Mouse (Mus musculus) myocyte (in vitro differentiated cells): ENCODE measurements around the gene Rere. TPM values are rescaled to one million over a fixed set of nuclear protein-coding genes. Genes with fewer than 3 reads are reported as not detected.

ENCODE experiments used
- H3K27me3 ChIP-seq: one replicate; pipeline ENCODE4 v1.6.1; 2011; ENCODE audit not compliant: control insufficient read depth, insufficient read depth, insufficient read length
- H3K36me3 ChIP-seq: one replicate; pipeline ENCODE4 v1.6.1; 2011; ENCODE audit not compliant: control insufficient read depth, insufficient read depth
- H3K4me2 ChIP-seq: one replicate; pipeline ENCODE4 v1.6.1; 2011; ENCODE audit warnings: low read depth, control low read depth
- H3K4me3 ChIP-seq: one replicate; pipeline ENCODE4 v1.5.1; 2011; ENCODE audit warnings: mild to moderate bottlenecking, control low read depth, moderate library complexity
- H3K79me2 ChIP-seq: one replicate; pipeline ENCODE4 v1.6.1; 2011; ENCODE audit not compliant: control insufficient read depth, insufficient read depth
- H3ac ChIP-seq: one replicate; pipeline ENCODE4 v1.6.1; 2011; ENCODE audit not compliant: control insufficient read depth, insufficient read length
- CEBPB ChIP-seq: IDR thresholded peaks from 2 replicates; pipeline ENCODE4 v1.6.1; 2011; ENCODE audit warnings: mild to moderate bottlenecking, moderate library complexity; ENCODE audit not compliant: poor library complexity, insufficient read depth, severe bottlenecking
- E2F4 ChIP-seq: IDR thresholded peaks from one replicate; pipeline ENCODE4 v1.6.1; 2011; ENCODE audit warnings: mild to moderate bottlenecking, control low read depth, moderate library complexity; ENCODE audit not compliant: insufficient read depth
- MAX ChIP-seq: IDR thresholded peaks from one replicate; pipeline ENCODE4 v1.6.1; 2011; ENCODE audit warnings: low read depth, mild to moderate bottlenecking, control low read depth
- MYOD1 ChIP-seq, 3 experiments: IDR thresholded peaks; one replicate each; pipeline ENCODE4 v1.6.1; 2011; ENCODE audit warnings: control low read depth in 2 of 3, low read depth in 2 of 3, mild to moderate bottlenecking in 2 of 3, moderate library complexity in 1 of 3; ENCODE audit not compliant: insufficient read length in 2 of 3, control insufficient read depth in 1 of 3
- MYOG ChIP-seq, 3 experiments: IDR thresholded peaks; one replicate each; pipeline ENCODE4 v1.6.1; 2011; ENCODE audit warnings: control low read depth in 2 of 3, low read depth in 2 of 3, mild to moderate bottlenecking in 2 of 3; ENCODE audit not compliant: insufficient read length in 2 of 3, control insufficient read depth in 1 of 3, insufficient read depth in 1 of 3
- POLR2A ChIP-seq: IDR thresholded peaks from one replicate; pipeline ENCODE4 v1.6.1; 2011; ENCODE audit warnings: low read depth, mild to moderate bottlenecking, control low read depth, moderate library complexity; ENCODE audit not compliant: insufficient read length
- POLR2AphosphoS2 ChIP-seq: IDR thresholded peaks from one replicate; pipeline ENCODE4 v1.6.1; 2011; ENCODE audit warnings: low read depth, control low read depth; ENCODE audit not compliant: insufficient read length
- REST ChIP-seq: IDR thresholded peaks from one replicate; pipeline ENCODE4 v1.6.1; 2011; ENCODE audit warnings: mild to moderate bottlenecking, control low read depth, moderate library complexity; ENCODE audit not compliant: insufficient read depth, insufficient read length
- SRF ChIP-seq: IDR thresholded peaks from one replicate; pipeline ENCODE4 v1.6.1; 2011; ENCODE audit warnings: low read depth; ENCODE audit not compliant: control insufficient read depth, insufficient read length
- TCF12 ChIP-seq: IDR thresholded peaks from one replicate; pipeline ENCODE4 v1.6.1; 2011; ENCODE audit warnings: mild to moderate bottlenecking, control low read depth; ENCODE audit not compliant: poor library complexity, insufficient read depth, severe bottlenecking
- TCF3 ChIP-seq: IDR thresholded peaks from one replicate; pipeline ENCODE4 v1.6.1; 2011; ENCODE audit warnings: low read depth, control low read depth; ENCODE audit not compliant: insufficient read length
- USF1 ChIP-seq: IDR thresholded peaks from one replicate; pipeline ENCODE4 v1.6.1; 2011; ENCODE audit warnings: low read depth, mild to moderate bottlenecking, control low read depth, moderate library complexity
- polyA plus RNA-seq: library from polyadenylated mRNA; unstranded; fragments of >200 nt; fragmentation: generic; extraction: Trizol; gene quantifications from one replicate; pipeline ENCODE4 v1.2.1, GENCODE M21; 2012; ENCODE audit warnings: missing spikeins

The Rere gene
- polyA plus RNA-seq, 1 experiment = 34.0 TPM

GRCm38 (mm10) chr4:150575363-150576092 is 294.1 kb downstream of the Rere start:
- Histone ChIP-seq H3K27me3 (no peaks in the 10 kb centered on the region), H3K79me2 (peaks cover 39% of the 10 kb centered on the region), H3K36me3 (no peaks in the 10 kb centered on the region), H3K4me2 (peak overlapping the region; percentile 14), H3ac (no peak overlapping the region), H3K4me3 (no peak overlapping the region)
- no peak for TF ChIP-seq REST
- no peak for TF ChIP-seq MAX
- TF ChIP-seq USF1 = no peak

GRCm38 (mm10) chr4:150576339-150576738 is 294.9 kb downstream of the Rere start:
- Histone ChIP-seq H3K36me3 (no peaks in the 10 kb centered on the region), H3K27me3 (no peaks in the 10 kb centered on the region), H3ac (no peak overlapping the region), H3K4me2 (peak overlapping the region; percentile 28), H3K79me2 (peaks cover 36% of the 10 kb centered on the region), H3K4me3 (no peak overlapping the region)
- TF ChIP-seq MYOD1 (IDR thresholded peaks at IDR 0.05; ENCODE audit: control insufficient read depth in 1 of 3, insufficient read length in 2 of 3, low read depth in 2 of 3) = no peak
- no peak for TF ChIP-seq SRF
- no peak for TF ChIP-seq TCF12
- TF ChIP-seq CEBPB = no peak
- no peak for TF ChIP-seq MYOG (IDR thresholded peaks at IDR 0.05; ENCODE audit: control insufficient read depth in 1 of 3, insufficient read depth in 1 of 3, insufficient read length in 2 of 3, low read depth in 2 of 3)
- no peak for TF ChIP-seq TCF3
- TF ChIP-seq E2F4 = no peak
- TF ChIP-seq POLR2A = no peak
- no peak for TF ChIP-seq USF1
- TF ChIP-seq POLR2AphosphoS2 = no peak
- no peak for TF ChIP-seq REST
- TF ChIP-seq MAX = no peak

DNA sequence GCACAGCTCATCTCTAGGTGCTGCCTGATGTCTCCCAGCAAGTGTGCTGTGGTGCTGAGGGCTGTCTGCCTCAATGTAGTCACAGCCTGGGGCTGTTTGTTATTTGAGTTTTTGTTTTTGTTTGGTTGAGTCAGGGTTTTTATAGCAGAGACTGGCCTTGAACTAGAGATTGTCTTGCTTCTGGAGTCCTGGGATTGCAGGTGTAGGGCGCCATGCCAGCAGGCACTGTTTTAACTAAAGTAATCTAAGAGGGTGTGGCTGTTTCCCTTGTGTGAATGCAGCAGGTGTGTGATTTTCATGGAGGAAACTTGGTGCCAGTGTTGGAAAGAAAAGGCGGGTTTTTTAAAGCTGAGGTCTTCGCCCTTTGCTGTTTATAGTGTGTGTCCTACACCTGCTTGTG is 296.6 kb downstream of the Rere start:
- peaks cover 35% of the 10 kb centered on the region for H3K79me2 ChIP-seq
- peak overlapping the region; percentile 20 for H3K4me2 ChIP-seq
- H3K36me3 ChIP-seq = no peaks in the 10 kb centered on the region
- H3K27me3 ChIP-seq = no peaks in the 10 kb centered on the region
- no peak overlapping the region for H3ac ChIP-seq
- H3K4me3 ChIP-seq = no peak overlapping the region
- TF ChIP-seq E2F4 = no peak
- TF ChIP-seq MYOD1 (IDR thresholded peaks at IDR 0.05; ENCODE audit: control insufficient read depth in 1 of 3, insufficient read length in 2 of 3, low read depth in 2 of 3) = peak in 1 of 3 experiments; percentile 27

DNA sequence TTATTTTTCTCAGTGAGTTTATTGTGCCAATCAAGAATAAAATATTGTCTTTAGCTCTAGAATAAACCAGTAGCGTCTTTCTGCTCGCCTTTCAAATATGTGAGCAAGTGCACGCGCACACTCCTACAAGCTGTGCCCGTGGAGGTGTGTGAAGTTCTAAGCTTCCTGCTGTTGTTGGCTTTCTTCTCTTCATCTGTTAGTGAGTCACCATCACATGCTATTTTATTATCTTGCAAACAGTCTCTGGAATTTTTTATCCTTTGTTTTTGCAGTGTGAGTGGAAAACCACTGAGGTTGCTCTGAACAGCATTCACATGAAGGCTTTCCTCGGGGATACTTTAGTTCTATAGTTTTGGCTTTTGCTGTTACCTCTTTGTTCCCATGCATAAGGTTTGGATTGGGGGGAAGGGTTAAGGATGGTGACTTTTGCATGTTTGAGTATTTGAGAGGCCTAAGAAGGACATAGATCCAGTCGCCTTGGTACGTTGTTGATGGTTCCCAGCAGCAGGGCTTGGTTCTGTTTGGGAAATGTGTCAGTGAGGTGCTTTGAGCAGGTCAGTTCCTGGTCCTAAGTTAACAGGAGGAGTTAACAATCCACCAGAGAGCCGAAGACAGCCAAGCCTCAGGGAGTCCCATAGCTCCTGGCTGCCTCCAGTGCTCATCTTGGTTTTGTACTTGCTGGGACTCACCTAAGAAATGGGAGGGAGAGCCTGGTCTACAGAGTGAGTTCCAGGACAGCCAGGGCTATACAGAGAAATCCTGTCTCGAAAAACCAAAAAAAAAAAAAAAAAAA is 300.7 kb downstream of the Rere start:
- Histone ChIP-seq H3K27me3 (no peaks in the 10 kb centered on the region), H3K79me2 (peaks cover 67% of the 10 kb centered on the region), H3K4me2 (peak overlapping the region; percentile 75), H3K4me3 (no peak overlapping the region), H3ac (no peak overlapping the region), H3K36me3 (no peaks in the 10 kb centered on the region)
- TF ChIP-seq REST (no peak), MYOD1 (IDR thresholded peaks at IDR 0.05; ENCODE audit: control insufficient read depth in 1 of 3, insufficient read length in 2 of 3, low read depth in 2 of 3) (no peak), USF1 (peak; percentile 57)

GRCm38 (mm10) chr4:150582966-150583776 is 301.7 kb downstream of the Rere start:
- H3K4me2 ChIP-seq = peak overlapping the region; percentile 75

More at GRCm38 (mm10) chr4:150582966-150583776, 301.7 kb downstream of the Rere start:
- Histone ChIP-seq H3K79me2 (peaks cover 76% of the 10 kb centered on the region), H3K4me3 (no peak overlapping the region), H3K27me3 (no peaks in the 10 kb centered on the region), H3K36me3 (no peaks in the 10 kb centered on the region), H3ac (no peak overlapping the region)
- TF ChIP-seq SRF = no peak
- TF ChIP-seq MAX = peak; percentile 2
- TF ChIP-seq MYOD1 (IDR thresholded peaks at IDR 0.05; ENCODE audit: control insufficient read depth in 1 of 3, insufficient read length in 2 of 3, low read depth in 2 of 3) = no peak
- peak; percentile 86 for TF ChIP-seq CEBPB
- no peak for TF ChIP-seq TCF12
- TF ChIP-seq USF1 = no peak
- no peak for TF ChIP-seq POLR2AphosphoS2
- TF ChIP-seq REST = no peak
- TF ChIP-seq E2F4 = no peak
- TF ChIP-seq TCF3 = no peak
- TF ChIP-seq POLR2A = no peak
- no peak for TF ChIP-seq MYOG (IDR thresholded peaks at IDR 0.05; ENCODE audit: control insufficient read depth in 1 of 3, insufficient read depth in 1 of 3, insufficient read length in 2 of 3, low read depth in 2 of 3)
